Mouse (Mus musculus): Measurements from ENCODE around the gene Psma5. TPM values are rescaled to one million over a fixed set of nuclear protein-coding genes. Genes with fewer than 3 reads are reported as not detected.

Gene Psma5
- 220 and 238 TPM in 2 replicates for polyA plus RNA-seq (2015; fragmentation: Nextera tagmentation; extraction: Ambion mirVana)

DNA sequence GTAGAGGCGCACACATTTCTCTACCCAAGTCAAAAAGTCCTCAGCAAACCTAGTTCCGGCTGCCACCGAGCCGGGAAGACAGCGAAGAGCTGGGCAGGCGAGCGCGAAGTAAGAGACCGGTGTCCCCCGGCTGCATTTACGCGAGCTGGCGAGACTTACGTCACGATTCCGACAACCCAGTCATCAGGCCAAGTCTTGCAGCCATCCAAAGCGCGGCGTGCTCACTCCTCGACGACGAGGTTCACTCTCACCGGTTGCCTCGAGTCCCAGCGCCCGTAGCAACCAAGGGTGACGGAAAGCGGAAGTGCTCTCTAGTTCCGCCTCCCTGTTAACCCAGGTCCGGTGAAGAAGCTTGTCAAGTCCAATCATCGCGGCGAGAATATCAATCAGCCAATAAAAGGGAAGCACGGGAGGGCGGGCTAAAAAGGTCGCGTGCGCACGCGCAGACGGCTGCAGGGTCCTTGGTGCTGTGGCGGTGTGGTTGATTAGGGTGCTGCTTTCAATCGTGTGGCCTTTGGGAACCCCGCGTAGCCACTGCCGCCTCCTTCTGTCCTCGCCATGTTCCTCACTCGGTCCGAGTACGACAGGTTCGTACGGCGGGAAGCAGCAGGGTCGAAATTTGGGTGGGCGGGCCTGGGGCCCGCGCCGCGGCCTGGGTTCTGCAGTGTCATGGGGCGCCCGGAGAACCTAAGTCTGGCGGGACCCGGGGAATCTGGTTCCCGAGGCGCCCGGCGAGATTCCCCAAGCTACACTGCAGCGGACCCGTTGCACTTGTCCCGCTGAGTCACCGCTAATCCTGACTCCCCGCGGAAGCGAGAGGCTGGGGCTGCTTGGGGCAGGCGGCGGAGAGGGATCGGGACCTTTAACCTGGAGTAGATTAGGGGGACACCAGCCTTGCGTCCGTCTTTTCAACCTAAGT is at the start of gene Psma5:
Psma5 (plus strand) TSS at position 208 of the 919 bp plus-strand sequence.
- peak within 1 kb of the TSS; percentile 85 for H3K9ac ChIP-seq (ENCODE audit: low read depth, low read length)
- peaks cover under 1% of the 10 kb centered on the region; the same call in 1 of the 2 replicates for H3K36me3 ChIP-seq (ENCODE audit: control insufficient read depth, insufficient read depth, low read length)
- peak within 1 kb of the TSS; percentile 90 for H3K4me2 ChIP-seq (ENCODE audit: low read length)
- H3K9me3 ChIP-seq (replicated peaks; ENCODE audit: control insufficient read depth, low read length, poor library complexity, severe bottlenecking) = no peaks in the 10 kb centered on the region
- H3K4me3 ChIP-seq (ENCODE audit: low read depth, low read length) = peak within 1 kb of the TSS; percentile 99
- no peak within 1 kb of the TSS for H3K27ac ChIP-seq (ENCODE audit: low read length)
- H3K27me3 ChIP-seq (ENCODE audit: control insufficient read depth, insufficient read depth, low read depth, low read length) = no peaks in the 10 kb centered on the region
- WGBS = under 1% methylated on average over 78 of the region's 79 CpGs
- H3K4me1 ChIP-seq (ENCODE audit: control insufficient read depth, insufficient read depth, low read length) = peaks cover 24% of the 10 kb centered on the region
- ATAC-seq = peak; percentile 100

DNA sequence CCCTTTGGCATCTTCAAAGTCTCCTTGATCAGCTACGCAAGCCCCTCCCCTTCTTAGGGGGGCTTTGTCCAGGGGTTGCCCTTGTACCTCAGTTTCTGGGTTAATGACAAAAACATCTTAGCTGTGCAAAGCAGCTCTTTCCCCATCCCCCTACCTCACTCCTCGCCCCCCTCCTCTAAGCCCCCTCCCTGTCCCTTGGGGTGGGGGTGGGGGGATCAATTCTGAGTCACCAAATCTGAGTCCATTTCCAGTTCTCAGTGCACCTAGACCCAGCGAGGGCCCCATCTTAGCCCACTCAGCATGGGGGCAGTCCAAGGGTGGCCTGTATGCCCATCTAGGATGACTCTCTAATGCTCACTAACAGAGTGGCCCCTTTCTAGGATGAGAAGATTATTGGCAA is 47.7 kb upstream of the Psma5 start:
- peak overlapping the region; percentile 50 for H3K4me3 ChIP-seq (ENCODE audit: low read depth, low read length)
- 51% methylated on average over 3 of the region's 3 CpGs for WGBS
- H3K4me1 ChIP-seq (ENCODE audit: control insufficient read depth, insufficient read depth, low read length) = peaks cover 21% of the 10 kb centered on the region
- H3K9me3 ChIP-seq (replicated peaks; ENCODE audit: control insufficient read depth, low read length, poor library complexity, severe bottlenecking) = no peaks in the 10 kb centered on the region
- no peaks in the 10 kb centered on the region for H3K27me3 ChIP-seq (ENCODE audit: control insufficient read depth, insufficient read depth, low read depth, low read length)
- peak overlapping the region; percentile 96 for H3K27ac ChIP-seq (ENCODE audit: low read length)
- peaks cover 24% of the 10 kb centered on the region for H3K36me3 ChIP-seq (ENCODE audit: control insufficient read depth, insufficient read depth, low read length)
- peak overlapping the region; percentile 78 for H3K4me2 ChIP-seq (ENCODE audit: low read length)
- no peak for ATAC-seq
- peak overlapping the region; percentile 66 for H3K9ac ChIP-seq (ENCODE audit: low read depth, low read length)

DNA sequence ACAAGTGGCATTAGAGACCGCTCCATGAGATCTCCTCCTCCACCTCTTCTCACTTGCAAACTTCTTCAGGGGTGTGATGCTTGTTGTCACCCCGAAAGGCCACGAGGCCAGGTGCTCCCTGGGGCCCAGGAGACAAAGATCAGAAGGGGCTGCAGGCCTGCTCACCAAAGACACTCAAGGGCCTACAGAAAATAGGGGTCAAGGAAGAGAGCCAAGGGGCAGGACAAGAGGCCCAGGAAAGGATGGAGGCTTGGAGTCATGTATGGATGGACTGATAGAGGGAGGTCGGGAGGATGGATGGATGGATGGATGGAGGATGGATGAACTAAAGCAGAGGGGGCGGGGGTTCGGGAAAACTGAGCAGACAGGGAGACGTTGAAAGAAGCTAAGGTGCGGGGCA is 47.2 kb upstream of the Psma5 start:
- WGBS = 10% methylated on average over 8 of the region's 8 CpGs
- Histone ChIP-seq H3K4me1 (ENCODE audit: control insufficient read depth, insufficient read depth, low read length) (peaks cover 21% of the 10 kb centered on the region), H3K27ac (ENCODE audit: low read length) (peak overlapping the region; percentile 96), H3K27me3 (ENCODE audit: control insufficient read depth, insufficient read depth, low read depth, low read length) (no peaks in the 10 kb centered on the region), H3K36me3 (ENCODE audit: control insufficient read depth, insufficient read depth, low read length) (peaks cover 24% of the 10 kb centered on the region), H3K4me3 (ENCODE audit: low read depth, low read length) (peak overlapping the region; percentile 50), H3K9me3 (replicated peaks; ENCODE audit: control insufficient read depth, low read length, poor library complexity, severe bottlenecking) (no peaks in the 10 kb centered on the region), H3K9ac (ENCODE audit: low read depth, low read length) (peak overlapping the region; percentile 66), H3K4me2 (ENCODE audit: low read length) (peak overlapping the region; percentile 78)
- ATAC-seq = no peak; the same call in 1 of the 2 replicates

DNA sequence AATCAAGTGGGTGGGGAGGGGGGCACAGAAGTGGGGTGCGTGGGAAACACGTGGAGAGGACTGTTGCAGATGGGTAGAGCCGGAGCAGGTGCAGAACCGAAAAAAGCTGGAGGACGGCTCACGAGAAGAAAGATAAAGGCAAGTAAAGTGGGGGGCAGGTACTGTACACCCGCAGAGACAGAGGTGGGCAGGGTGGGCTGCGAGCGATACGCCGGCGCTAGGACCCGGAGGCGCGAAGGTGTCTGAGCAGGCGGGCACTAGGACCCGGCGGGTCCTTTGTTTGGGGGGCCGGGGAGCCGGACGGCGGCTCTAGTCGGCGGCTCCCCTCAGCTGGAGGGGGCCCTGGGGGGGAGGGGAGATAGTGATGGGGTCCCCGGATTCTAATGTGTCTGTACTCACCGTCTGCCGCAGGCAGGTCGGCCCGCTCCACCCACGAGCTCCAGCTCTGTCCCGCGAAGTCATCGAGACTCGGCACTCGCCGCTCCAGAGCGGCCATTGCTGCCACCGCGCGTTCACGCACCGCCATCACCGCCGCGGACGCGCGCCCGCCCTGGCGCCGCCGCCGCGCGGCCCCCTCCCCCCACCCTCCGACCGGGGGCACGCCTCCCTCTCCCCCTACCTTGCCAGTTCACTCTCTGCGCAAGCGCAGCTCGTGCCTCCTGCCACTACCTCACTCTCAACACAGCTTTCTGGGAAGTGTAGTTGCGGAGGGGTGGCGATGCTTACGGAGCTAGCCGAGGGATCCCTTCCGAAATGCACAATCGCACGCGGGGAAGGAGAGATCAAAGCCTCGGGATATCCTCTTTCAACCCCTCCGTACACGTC is 46.6 kb upstream of the Psma5 start:
- peak overlapping the region; percentile 78 for H3K4me2 ChIP-seq (ENCODE audit: low read length)
- H3K4me3 ChIP-seq (ENCODE audit: low read depth, low read length) = peak overlapping the region; percentile 50
- WGBS = under 1% methylated on average over 62 of the region's 72 CpGs
- no peaks in the 10 kb centered on the region for H3K27me3 ChIP-seq (ENCODE audit: control insufficient read depth, insufficient read depth, low read depth, low read length)
- peak overlapping the region; percentile 79 for H3K9ac ChIP-seq (ENCODE audit: low read depth, low read length)
- ATAC-seq = peak; percentile 95
- peaks cover 21% of the 10 kb centered on the region for H3K4me1 ChIP-seq (ENCODE audit: control insufficient read depth, insufficient read depth, low read length)
- peaks cover 19% of the 10 kb centered on the region for H3K36me3 ChIP-seq (ENCODE audit: control insufficient read depth, insufficient read depth, low read length)
- no peaks in the 10 kb centered on the region for H3K9me3 ChIP-seq (replicated peaks; ENCODE audit: control insufficient read depth, low read length, poor library complexity, severe bottlenecking)
- peak overlapping the region; percentile 96 for H3K27ac ChIP-seq (ENCODE audit: low read length)

DNA sequence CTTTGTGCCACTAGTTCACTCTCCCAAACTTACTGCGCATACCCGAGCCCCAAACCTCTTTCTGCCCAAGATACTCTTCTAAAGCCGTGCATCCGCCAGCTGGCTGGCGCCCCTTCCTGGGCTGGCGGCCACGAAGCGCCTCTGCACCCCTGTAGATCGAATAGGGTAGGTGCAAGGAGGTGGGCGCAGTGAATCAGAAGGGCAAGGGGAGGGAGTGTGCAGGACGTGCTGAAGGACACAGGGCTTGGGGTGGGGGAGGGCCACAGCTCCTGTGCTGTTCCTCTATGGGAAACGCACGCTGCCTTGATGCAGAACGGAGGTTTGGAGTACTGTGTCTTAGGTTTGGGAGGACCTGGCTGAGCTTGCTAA is 46.0 kb upstream of the Psma5 start, which contains the start of gene Atxn7l2:
Atxn7l2 (minus strand) TSS at position 164 of the 369 bp plus-strand sequence.
- no peaks in the 10 kb centered on the region for H3K27me3 ChIP-seq (ENCODE audit: control insufficient read depth, insufficient read depth, low read depth, low read length)
- H3K4me1 ChIP-seq (ENCODE audit: control insufficient read depth, insufficient read depth, low read length) = peaks cover 21% of the 10 kb centered on the region
- no peaks in the 10 kb centered on the region for H3K9me3 ChIP-seq (replicated peaks; ENCODE audit: control insufficient read depth, low read length, poor library complexity, severe bottlenecking)
- peak within 1 kb of the TSS; percentile 50 for H3K4me3 ChIP-seq (ENCODE audit: low read depth, low read length)
- WGBS = 0% methylated on average over 14 of the region's 14 CpGs
- H3K36me3 ChIP-seq (ENCODE audit: control insufficient read depth, insufficient read depth, low read length) = peaks cover 13% of the 10 kb centered on the region
- peak; percentile 92 for ATAC-seq
- H3K9ac ChIP-seq (ENCODE audit: low read depth, low read length) = peak within 1 kb of the TSS; percentile 79
- peak within 1 kb of the TSS; percentile 96 for H3K27ac ChIP-seq (ENCODE audit: low read length)
- peak within 1 kb of the TSS; percentile 78 for H3K4me2 ChIP-seq (ENCODE audit: low read length)

DNA sequence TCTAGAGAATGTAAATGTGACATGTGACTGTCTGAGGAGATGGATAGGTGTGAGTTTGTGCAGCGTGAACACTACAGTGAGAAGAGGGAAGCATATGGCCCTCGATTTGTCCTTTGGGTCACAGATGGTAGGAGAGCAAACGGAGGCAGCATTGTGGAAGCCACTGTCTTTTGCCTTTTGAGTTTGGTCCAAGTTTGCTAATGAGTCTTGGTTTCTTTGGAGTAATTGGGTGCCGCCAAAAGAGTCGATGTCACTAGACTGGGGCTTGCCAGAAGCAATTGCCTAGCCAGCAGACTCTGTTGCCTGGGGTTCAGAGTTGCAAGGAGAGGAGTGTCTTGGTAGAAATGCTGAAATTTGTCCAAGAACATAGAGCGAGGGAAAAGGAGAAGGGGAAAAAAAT is 44.9 kb upstream of the Psma5 start:
- 76% methylated on average over 6 of the region's 6 CpGs for whole genome bisulfite sequencing
- Histone ChIP-seq H3K27me3 (ENCODE audit: control insufficient read depth, insufficient read depth, low read depth, low read length) (no peaks in the 10 kb centered on the region), H3K4me2 (ENCODE audit: low read length) (peak overlapping the region; percentile 70), H3K36me3 (ENCODE audit: control insufficient read depth, insufficient read depth, low read length) (peaks cover 6% of the 10 kb centered on the region; the same call in 1 of the 2 replicates), H3K27ac (ENCODE audit: low read length) (peak overlapping the region; percentile 96), H3K9me3 (replicated peaks; ENCODE audit: control insufficient read depth, low read length, poor library complexity, severe bottlenecking) (no peaks in the 10 kb centered on the region), H3K4me1 (ENCODE audit: control insufficient read depth, insufficient read depth, low read length) (peaks cover 21% of the 10 kb centered on the region), H3K9ac (ENCODE audit: low read depth, low read length) (no peak overlapping the region), H3K4me3 (ENCODE audit: low read depth, low read length) (peak overlapping the region; percentile 50)
- ATAC-seq = no peak

DNA sequence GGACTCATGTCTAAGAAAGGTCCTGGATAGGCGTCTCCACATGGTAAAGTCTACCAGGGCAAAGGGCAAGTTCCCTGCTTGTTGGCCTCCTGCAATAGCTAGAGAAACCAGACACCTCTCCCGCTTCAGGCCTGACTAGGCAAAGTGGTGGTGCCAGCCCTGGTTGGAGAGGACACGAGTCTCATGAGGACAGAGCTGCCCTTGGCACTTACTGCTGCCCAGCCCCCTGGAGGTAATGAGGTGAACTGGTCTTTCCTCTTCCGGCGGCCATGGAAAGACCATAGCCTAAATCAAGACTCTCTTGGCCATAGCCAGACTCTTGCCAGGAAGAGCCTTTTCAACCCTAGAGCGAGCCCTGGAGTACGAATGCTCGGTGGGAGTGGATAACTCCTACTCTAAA is 44.3 kb upstream of the Psma5 start:
- 92% methylated on average over 8 of the region's 8 CpGs for WGBS
- Histone ChIP-seq H3K36me3 (ENCODE audit: control insufficient read depth, insufficient read depth, low read length) (peaks cover 4% of the 10 kb centered on the region; the same call in 1 of the 2 replicates), H3K27ac (ENCODE audit: low read length) (peak overlapping the region; percentile 11; the same call in 1 of the 2 replicates)

DNA sequence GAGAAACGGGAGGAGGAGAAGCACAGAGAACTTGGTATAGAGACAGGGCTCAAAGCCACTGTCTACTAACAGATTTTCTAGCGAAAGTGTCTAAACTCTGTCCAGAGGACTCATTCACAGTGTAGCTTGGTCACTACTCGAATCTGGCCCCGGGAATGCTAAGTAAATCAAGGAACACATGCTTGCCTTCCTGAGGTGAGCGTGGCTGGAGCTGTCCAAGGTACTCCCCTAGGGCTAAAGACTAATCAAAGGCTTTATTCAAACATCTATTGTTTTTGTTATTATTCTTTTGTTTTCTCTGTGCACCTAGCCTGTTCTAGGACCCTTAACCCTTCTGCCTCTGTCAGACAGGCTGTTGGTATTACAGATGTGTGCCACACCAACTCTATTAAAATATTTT is 42.0 kb upstream of the Psma5 start:
- Histone ChIP-seq H3K9me3 (replicated peaks; ENCODE audit: control insufficient read depth, low read length, poor library complexity, severe bottlenecking) (no peaks in the 10 kb centered on the region), H3K27ac (ENCODE audit: low read length) (no peak overlapping the region), H3K36me3 (ENCODE audit: control insufficient read depth, insufficient read depth, low read length) (no peaks in the 10 kb centered on the region), H3K4me3 (ENCODE audit: low read depth, low read length) (no peak overlapping the region), H3K4me2 (ENCODE audit: low read length) (no peak overlapping the region), H3K27me3 (ENCODE audit: control insufficient read depth, insufficient read depth, low read depth, low read length) (no peaks in the 10 kb centered on the region), H3K9ac (ENCODE audit: low read depth, low read length) (no peak overlapping the region), H3K4me1 (ENCODE audit: control insufficient read depth, insufficient read depth, low read length) (peaks cover 10% of the 10 kb centered on the region)
- WGBS = 23% methylated on average over 5 of the region's 5 CpGs
- no peak for ATAC-seq

More for the DNA sequence above, 44.3 kb upstream of the Psma5 start:
- H3K4me2 ChIP-seq (ENCODE audit: low read length) = no peak overlapping the region
- peaks cover 21% of the 10 kb centered on the region for H3K4me1 ChIP-seq (ENCODE audit: control insufficient read depth, insufficient read depth, low read length)
- no peak overlapping the region for H3K9ac ChIP-seq (ENCODE audit: low read depth, low read length)
- H3K27me3 ChIP-seq (ENCODE audit: control insufficient read depth, insufficient read depth, low read depth, low read length) = no peaks in the 10 kb centered on the region
- no peaks in the 10 kb centered on the region for H3K9me3 ChIP-seq (replicated peaks; ENCODE audit: control insufficient read depth, low read length, poor library complexity, severe bottlenecking)
- no peak for ATAC-seq
- no peak overlapping the region for H3K4me3 ChIP-seq (ENCODE audit: low read depth, low read length)
